Mouse (Mus musculus) cerebral cortex, adult 2 months (tissue): Measurements from ENCODE around the gene Armc12.

Source experiments
- WGBS: fragments of 180-500 bp; shearing (Covaris S2); methylation state at CpG from one replicate; pipeline ENCODE4 v1.1.7; 2018; 5-methylcytosine and 5-hydroxymethylcytosine counted together

Gene Armc12

GRCm38 (mm10) chr17:28530506-28530905, at the start of gene Armc12:
TSS of gene Armc12 (plus strand) at chr17:28530806.
- 90% methylated on average over 6 of the region's 6 CpGs for WGBS

DNA sequence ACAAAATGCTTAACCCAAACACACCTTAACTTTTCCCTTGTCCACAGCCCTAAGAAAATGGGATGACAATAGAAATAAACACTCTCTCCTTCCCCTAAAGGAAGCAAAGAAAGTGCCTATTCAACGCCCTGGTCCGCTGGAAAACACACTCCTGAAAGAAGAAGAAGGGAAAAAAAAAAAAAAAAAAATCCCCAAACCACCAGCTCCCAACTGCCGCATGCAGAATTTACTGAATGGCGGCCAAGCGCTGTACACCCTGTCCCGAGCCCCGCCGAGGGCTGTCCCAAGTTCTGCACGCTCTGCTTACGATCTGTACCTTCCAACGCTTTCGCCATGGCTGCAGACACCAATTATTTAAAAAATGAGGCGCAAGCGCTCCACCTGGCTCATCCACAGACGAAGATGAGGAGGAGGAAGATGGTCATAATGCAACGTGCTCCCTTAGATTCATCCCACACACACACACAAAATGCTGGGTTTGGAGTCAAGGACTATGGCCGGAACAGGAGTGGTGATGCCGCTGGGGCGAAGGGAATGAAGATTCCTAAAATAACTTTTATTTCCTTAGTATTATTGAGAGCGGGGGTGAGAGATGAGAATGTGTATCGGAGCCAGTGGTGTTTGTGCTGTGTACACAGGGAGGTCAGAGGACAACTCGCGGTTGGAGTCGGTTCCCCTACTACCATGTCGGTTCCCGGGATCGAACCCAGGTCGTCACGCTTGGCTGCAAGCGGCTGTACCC, 45.7 kb upstream of the Armc12 start:
- WGBS: 4% methylated on average over 30 of the region's 30 CpGs

DNA sequence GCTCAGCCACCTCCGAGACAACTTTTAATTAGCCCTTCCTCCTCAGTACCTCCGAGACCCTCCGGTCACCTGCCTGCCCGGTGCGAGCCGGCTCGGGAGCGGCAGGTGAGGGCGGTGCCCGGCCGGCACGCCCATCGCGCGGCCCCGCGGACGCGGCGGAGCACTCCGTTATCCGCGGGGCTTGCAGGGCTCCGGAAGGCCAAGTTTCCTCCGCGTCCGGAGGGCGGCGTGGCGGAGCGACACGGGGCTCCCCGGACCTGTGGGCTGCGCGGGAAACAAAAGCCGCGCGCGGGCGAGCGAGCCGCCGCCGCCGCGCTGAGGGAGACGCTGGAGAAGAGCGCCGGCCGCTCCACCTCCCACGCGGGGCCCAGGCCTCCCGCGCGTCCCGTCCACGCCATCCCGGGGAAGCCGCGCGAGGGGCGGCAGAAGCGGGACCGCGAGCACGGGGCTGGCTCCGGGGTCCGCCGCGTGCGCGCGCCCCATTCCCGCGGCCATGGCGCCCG, 45.1 kb upstream of the Armc12 start:
- WGBS: under 1% methylated on average over 69 of the region's 77 CpGs

DNA sequence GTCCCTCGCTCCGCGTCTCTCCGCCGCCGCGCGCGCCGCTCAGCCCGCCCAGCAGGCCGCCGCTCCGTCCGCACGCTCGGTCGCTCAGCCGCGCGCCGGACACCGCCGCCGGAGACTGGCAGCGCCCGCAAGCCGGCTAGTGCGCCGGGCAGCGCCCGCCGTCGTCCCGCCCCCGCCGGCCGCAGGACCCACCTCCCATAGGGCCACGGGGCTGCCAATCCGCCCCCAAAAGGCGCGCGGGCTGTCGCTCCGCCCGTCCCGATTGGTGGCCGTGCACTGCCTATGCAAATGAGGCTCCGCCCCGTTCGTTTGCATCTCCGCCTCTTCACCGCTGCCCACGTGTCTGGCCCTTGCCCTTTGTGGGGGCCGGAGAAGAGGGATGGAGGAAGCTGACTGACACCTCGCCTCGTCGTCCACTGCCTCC, 44.6 kb upstream of the Armc12 start:
- WGBS: under 1% methylated on average over 56 of the region's 58 CpGs

- WGBS: 78% methylated on average over 6 of the region's 6 CpGs
These were observed 43.9 kb upstream of the Armc12 start for GRCm38 (mm10) chr17:28486720-28487119.

GRCm38 (mm10) chr17:28487584-28488257, 42.9 kb upstream of the Armc12 start:
- 76% methylated on average over 18 of the region's 18 CpGs for WGBS

DNA sequence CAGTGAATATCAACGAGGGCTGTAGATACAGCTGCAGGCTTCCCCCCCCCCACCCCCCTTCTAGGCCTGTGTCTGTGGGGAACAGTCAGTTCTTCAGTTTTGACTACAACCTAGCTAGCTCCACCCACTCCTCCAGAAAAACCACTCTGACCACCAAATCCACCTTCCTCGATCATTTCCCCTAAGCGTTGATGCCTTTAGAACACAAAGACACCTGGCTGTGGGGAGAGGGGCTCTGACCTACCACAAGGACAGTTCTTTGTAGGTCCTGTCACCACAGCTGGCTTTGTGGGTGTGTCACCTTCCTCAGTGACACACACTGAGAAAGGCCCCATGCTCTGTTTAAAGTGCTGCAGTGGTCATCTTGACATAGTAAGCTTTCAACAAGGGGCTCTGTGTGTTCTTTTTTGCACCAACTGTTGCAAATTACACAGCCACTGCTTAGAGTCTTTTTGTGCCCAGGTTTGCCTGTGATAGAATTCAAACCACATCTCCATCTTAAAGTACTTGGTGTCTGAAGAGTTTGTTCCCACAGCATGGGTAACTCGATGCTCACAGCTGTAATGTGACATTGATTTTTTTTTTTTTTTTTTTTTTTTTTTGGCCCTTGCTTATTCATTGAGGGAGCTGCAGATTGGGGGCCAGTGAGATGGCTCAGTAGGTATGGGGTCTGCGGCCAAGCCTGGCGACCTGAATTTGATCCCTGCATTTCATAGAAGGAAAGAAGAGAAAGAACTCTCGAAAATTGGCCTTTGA, 42.2 kb upstream of the Armc12 start:
- WGBS: 77% methylated on average over 7 of the region's 7 CpGs

GRCm38 (mm10) chr17:28491035-28491770, 39.4 kb upstream of the Armc12 start:
- WGBS: 75% methylated on average over 14 of the region's 14 CpGs

GRCm38 (mm10) chr17:28495832-28496231, 34.8 kb upstream of the Armc12 start:
- WGBS: 94% methylated on average over 8 of the region's 8 CpGs

GRCm38 (mm10) chr17:28499190-28499589, 31.4 kb upstream of the Armc12 start:
- 79% methylated on average over 2 of the region's 2 CpGs for WGBS

DNA sequence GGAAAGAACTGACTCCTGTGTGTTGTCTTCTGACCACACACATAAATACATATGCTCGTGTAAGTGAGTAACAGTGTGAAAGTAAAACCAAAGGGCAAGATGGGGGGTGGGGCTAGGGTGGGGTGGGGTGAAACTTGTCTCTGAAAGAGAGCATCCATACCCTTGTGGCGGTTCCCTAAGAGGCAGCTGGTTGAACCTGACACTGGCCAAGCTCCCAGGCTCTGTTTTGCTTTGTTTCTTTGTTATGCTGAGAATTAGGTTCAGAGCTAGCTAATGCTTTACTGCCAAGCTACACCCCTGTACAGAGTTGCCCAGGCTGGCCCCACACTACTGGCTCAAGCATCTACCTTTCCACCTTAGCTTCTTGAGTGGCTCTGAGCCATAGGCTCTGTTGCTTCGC, 30.1 kb upstream of the Armc12 start:
- WGBS: 95% methylated on average over 3 of the region's 3 CpGs

DNA sequence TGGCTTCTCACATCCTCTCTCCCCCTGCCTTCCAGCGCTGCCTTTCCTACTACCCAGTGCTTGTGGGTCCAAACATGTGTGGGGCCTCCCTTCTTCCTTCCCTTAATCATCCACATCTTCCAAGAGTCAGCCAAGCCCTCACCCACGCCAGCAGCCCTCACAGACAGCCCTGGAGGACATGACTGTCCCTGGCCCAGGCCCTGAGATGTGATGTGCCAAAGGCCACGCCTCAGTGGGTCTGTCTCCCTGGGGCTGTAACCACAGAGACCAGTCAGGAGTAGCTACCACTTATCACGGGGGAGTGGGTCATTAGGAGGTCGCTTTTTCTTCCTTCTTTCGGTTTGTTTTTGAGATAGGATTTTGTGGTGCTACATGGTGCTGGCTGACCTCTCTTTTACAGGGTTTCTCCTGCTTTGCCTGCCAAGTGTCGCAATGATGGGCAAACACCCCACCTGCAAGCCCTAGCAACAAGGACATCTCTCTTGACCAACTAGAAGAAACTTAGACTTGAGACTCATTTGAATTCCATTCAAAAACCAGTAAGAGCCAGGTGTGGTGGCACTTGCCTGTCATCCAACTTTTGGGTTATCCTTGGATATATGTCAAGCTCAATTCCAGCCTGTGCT, 28.3 kb upstream of the Armc12 start:
- 79% methylated on average over 7 of the region's 7 CpGs for WGBS

- 84% methylated on average over 6 of the region's 6 CpGs for WGBS
These were observed 26.4 kb upstream of the Armc12 start for GRCm38 (mm10) chr17:28504182-28504581.

GRCm38 (mm10) chr17:28505591-28505990, 25.0 kb upstream of the Armc12 start:
- 88% methylated on average over 4 of the region's 4 CpGs for WGBS

DNA sequence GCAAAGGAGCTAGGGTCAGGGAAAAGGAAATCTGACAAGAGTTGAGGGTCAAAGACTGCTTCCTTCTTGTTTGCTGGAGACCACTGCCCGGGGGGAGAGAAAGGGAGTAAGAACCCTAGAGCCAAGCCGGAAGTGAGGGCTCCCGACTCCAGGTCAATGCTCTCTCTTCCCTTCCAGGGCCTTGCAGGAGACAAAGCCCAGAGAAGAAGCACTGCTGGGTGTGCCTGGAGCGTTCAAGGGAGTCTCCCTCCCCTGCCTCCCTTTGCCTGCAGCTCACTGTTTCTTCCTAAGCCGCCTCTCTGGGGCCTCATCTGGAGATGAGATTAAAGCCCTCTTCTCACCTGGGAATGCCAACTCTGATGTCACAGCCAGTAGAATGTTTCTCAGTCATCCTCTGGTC, 23.7 kb upstream of the Armc12 start:
- WGBS: 68% methylated on average over 5 of the region's 5 CpGs

GRCm38 (mm10) chr17:28507496-28507895, 23.1 kb upstream of the Armc12 start:
- 62% methylated on average over 5 of the region's 5 CpGs for WGBS

DNA sequence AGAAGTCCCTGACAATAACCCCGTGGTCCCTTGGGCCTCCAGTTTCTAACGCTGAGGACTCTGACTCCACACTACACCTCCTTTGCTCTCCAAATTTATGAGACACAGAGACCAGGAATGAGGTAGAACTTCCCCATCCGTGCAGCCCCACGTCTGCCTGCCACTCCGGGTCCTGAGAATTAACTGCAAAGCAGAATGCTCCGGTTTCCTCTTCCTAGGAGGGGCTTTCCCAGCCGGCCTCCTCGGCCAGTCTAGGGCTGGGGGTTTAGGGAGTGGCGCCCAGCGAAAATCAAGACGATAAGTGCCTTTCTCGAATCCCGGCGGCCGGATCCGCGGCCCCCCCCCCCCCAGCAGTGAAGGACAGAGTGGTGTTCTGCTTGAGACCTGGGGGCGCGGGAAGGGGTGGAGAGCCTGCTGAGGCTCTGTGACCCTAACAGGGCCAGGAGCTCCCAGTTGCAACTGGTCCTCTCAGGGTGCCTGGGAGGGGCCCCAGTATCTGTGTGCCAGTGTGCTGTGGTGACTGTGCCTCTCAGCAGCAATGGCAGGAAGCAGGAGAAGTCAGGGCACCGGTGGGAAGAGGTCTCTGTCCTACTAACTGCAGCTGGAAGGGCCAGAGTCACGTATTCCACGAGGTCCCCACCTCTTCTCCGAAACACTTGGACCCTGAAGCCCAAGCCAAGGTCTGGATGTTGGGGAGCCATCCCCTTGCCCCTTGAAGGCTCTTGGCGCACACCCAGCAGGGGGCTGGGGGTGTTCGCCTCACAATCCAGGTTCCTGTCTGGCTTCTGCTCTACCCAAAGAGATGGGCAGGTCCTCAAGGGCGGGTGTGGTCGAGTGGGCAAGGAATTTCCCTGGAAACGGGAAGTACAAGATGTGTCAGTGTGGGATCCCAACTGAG, 19.9 kb upstream of the Armc12 start:
- WGBS: 25% methylated on average over 28 of the region's 28 CpGs

GRCm38 (mm10) chr17:28511616-28512541, 18.7 kb upstream of the Armc12 start:
- 56% methylated on average over 9 of the region's 9 CpGs for WGBS

DNA sequence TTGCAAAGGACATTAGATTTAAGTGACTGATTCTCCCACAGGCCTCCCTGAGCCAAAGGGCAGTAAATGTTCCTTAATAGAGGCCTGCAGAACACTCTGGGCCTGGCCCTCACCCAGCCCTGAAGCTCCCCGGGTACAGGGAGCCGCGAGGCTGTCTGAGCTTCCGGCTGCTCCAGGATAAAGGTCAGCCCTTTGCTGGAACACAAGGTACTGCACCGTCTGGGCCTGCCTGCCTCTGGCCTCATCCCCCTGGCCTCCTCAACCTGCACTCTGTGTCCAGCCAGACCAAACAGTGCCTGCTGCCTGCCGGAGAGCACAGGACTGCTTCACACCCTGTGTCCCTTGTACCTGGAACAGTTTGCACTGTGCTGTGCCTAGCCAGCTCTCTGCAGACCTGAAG, 17.9 kb upstream of the Armc12 start:
- WGBS: 73% methylated on average over 6 of the region's 6 CpGs
